Mouse (Mus musculus): ENCODE measurements around the gene Rap1gap2. TPM values are rescaled to one million over a fixed set of nuclear protein-coding genes. Genes with fewer than 3 reads are reported as not detected.
A peak's percentile ranks its signal among the peaks of the same experiment; 100 is the strongest.

Rap1gap2 gene
- total and polyA plus RNA-seq, 3 experiments = 5.8 to 10.1 TPM; not detected in 1

GRCm38 (mm10) chr11:74615571-74615970, 4.9 kb upstream of the Rap1gap2 start:
- no peak for TF ChIP-seq TAL1 (IDR thresholded peaks at IDR 0.05; ENCODE audit: low read length)
- no peak for TF ChIP-seq MEF2A (IDR thresholded peaks at IDR 0.05; ENCODE audit: extremely low read depth, insufficient replicate concordance, low read depth, low read length, poor library complexity, severe bottlenecking)
- peak in 2 of 3 experiments; percentile 6 to 19; a peak in 1 of 6 replicates for TF ChIP-seq CTCF (IDR thresholded peaks at IDR 0.05 in 2 of 3, conservative IDR thresholded peaks at IDR 0.05 in 1 of 3; ENCODE audit: control insufficient read depth in 1 of 3, insufficient read depth in 1 of 3, low read depth in 2 of 3, low read length in 3 of 3, poor library complexity in 1 of 3, severe bottlenecking in 1 of 3)
- TF ChIP-seq ZNF384 (IDR thresholded peaks at IDR 0.05; ENCODE audit: low read depth, low read length) = no peak
- no peak for TF ChIP-seq POLR2AphosphoS5 (IDR thresholded peaks at IDR 0.05; ENCODE audit: borderline replicate concordance, low read depth, low read length)
- TF ChIP-seq ZC3H11A (IDR thresholded peaks at IDR 0.05; ENCODE audit: low read depth, low read length) = no peak
- TF ChIP-seq E2F4 (IDR thresholded peaks at IDR 0.05; ENCODE audit: borderline replicate concordance, low read depth, low read length) = no peak
- no peak for TF ChIP-seq MAZ (IDR thresholded peaks at IDR 0.05; ENCODE audit: low read depth, low read length)
- no peak for TF ChIP-seq MAFK (IDR thresholded peaks at IDR 0.05; ENCODE audit: borderline replicate concordance, low read depth, low read length)
- 0 out of 2 replicates have a peak, but pooled peaks have one; percentile 19 for TF ChIP-seq SMC3 (IDR thresholded peaks at IDR 0.05; ENCODE audit: low read depth, low read length)
- Histone ChIP-seq H3K27me3 (ENCODE audit: control insufficient read depth in 1 of 2, insufficient read depth in 2 of 2, low read length in 2 of 2) (peaks cover 0 to 8% of the 10 kb centered on the region in 2 experiments; a peak in 3 of 4 replicates), H3K79me2 (ENCODE audit: control insufficient read depth, insufficient read depth, low read length, poor library complexity) (no peaks in the 10 kb centered on the region), H3K4me3 (ENCODE audit: control insufficient read depth in 1 of 2, insufficient read depth in 1 of 2, low read depth in 2 of 2, low read length in 2 of 2) (no peak overlapping the region), H3K4me1 (ENCODE audit: control insufficient read depth in 1 of 2, insufficient read depth in 2 of 2, low read length in 2 of 2) (peaks cover 0 to 7% of the 10 kb centered on the region in 2 experiments; a peak in 1 of 4 replicates), H3K27ac (ENCODE audit: control insufficient read depth, low read depth, low read length) (no peak overlapping the region), H3K9me3 (replicated peaks; ENCODE audit: insufficient read depth, low read length) (no peaks in the 10 kb centered on the region), H3K9ac (ENCODE audit: control insufficient read depth, low read depth, low read length, poor library complexity, severe bottlenecking) (no peak overlapping the region), H3K36me3 (ENCODE audit: control insufficient read depth in 1 of 2, insufficient read depth in 2 of 2, low read length in 2 of 2) (no peaks in the 10 kb centered on the region; a peak in 1 of 4 replicates)
- DNase-seq (ENCODE audit: low read depth, low spot score) = no peak

- TF ChIP-seq POLR2A (IDR thresholded peaks at IDR 0.05; ENCODE audit: control insufficient read depth in 1 of 2, insufficient read depth in 1 of 2, low read depth in 1 of 2, low read length in 2 of 2, poor library complexity in 1 of 2) = no peak
- no peak for TF ChIP-seq CTCF (IDR thresholded peaks at IDR 0.05 in 2 of 3, conservative IDR thresholded peaks at IDR 0.05 in 1 of 3; ENCODE audit: control insufficient read depth in 1 of 3, insufficient read depth in 1 of 3, low read depth in 2 of 3, low read length in 3 of 3, poor library complexity in 1 of 3, severe bottlenecking in 1 of 3)
- TF ChIP-seq ETS1 (IDR thresholded peaks at IDR 0.05; ENCODE audit: low read depth, low read length) = no peak
- TF ChIP-seq MEF2A (IDR thresholded peaks at IDR 0.05; ENCODE audit: extremely low read depth, insufficient replicate concordance, low read depth, low read length, poor library complexity, severe bottlenecking) = no peak
- no peak for TF ChIP-seq HCFC1 (IDR thresholded peaks at IDR 0.05; ENCODE audit: low read depth, low read length)
- TF ChIP-seq MAFK (IDR thresholded peaks at IDR 0.05; ENCODE audit: borderline replicate concordance, low read depth, low read length) = no peak
- TF ChIP-seq USF2 (IDR thresholded peaks at IDR 0.05; ENCODE audit: borderline replicate concordance in 1 of 2, insufficient read depth in 1 of 2, low read depth in 1 of 2, low read length in 2 of 2) = no peak
- TF ChIP-seq CHD1 (IDR thresholded peaks at IDR 0.05; ENCODE audit: low read depth, low read length) = no peak
- no peak for TF ChIP-seq ZC3H11A (IDR thresholded peaks at IDR 0.05; ENCODE audit: low read depth, low read length)
- TF ChIP-seq KAT2A (conservative IDR thresholded peaks at IDR 0.05; ENCODE audit: low read depth, low read length) = no peak
- TF ChIP-seq SIN3A (IDR thresholded peaks at IDR 0.05; ENCODE audit: low read length) = no peak
- no peak for TF ChIP-seq MAX (IDR thresholded peaks at IDR 0.05; ENCODE audit: low read length)
- no peak for TF ChIP-seq MAZ (IDR thresholded peaks at IDR 0.05; ENCODE audit: low read depth, low read length)
- TF ChIP-seq ZMIZ1 (IDR thresholded peaks at IDR 0.05; ENCODE audit: low read depth, low read length) = no peak
- TF ChIP-seq E2F4 (IDR thresholded peaks at IDR 0.05; ENCODE audit: borderline replicate concordance, low read depth, low read length) = no peak
- H3K9ac ChIP-seq (ENCODE audit: control insufficient read depth, low read depth, low read length, poor library complexity, severe bottlenecking) = no peak overlapping the region
- peaks cover 0 to 8% of the 10 kb centered on the region in 2 experiments; a peak in 3 of 4 replicates for H3K27me3 ChIP-seq (ENCODE audit: control insufficient read depth in 1 of 2, insufficient read depth in 2 of 2, low read length in 2 of 2)
- DNase-seq (ENCODE audit: low read depth, low spot score) = no peak
- H3K36me3 ChIP-seq (ENCODE audit: control insufficient read depth in 1 of 2, insufficient read depth in 2 of 2, low read length in 2 of 2) = no peaks in the 10 kb centered on the region
- H3K9me3 ChIP-seq (replicated peaks; ENCODE audit: insufficient read depth, low read length) = no peaks in the 10 kb centered on the region
- H3K27ac ChIP-seq (ENCODE audit: control insufficient read depth, low read depth, low read length) = no peak overlapping the region
- no peaks in the 10 kb centered on the region for H3K4me1 ChIP-seq (ENCODE audit: control insufficient read depth in 1 of 2, insufficient read depth in 2 of 2, low read length in 2 of 2)
- H3K79me2 ChIP-seq (ENCODE audit: control insufficient read depth, insufficient read depth, low read length, poor library complexity) = no peaks in the 10 kb centered on the region
- no peak overlapping the region for H3K4me3 ChIP-seq (ENCODE audit: control insufficient read depth in 1 of 2, insufficient read depth in 1 of 2, low read depth in 2 of 2, low read length in 2 of 2)
Measured at GRCm38 (mm10) chr11:74613428-74613827, 2.7 kb upstream of the Rap1gap2 start.
